In the genomic region with DNA sequence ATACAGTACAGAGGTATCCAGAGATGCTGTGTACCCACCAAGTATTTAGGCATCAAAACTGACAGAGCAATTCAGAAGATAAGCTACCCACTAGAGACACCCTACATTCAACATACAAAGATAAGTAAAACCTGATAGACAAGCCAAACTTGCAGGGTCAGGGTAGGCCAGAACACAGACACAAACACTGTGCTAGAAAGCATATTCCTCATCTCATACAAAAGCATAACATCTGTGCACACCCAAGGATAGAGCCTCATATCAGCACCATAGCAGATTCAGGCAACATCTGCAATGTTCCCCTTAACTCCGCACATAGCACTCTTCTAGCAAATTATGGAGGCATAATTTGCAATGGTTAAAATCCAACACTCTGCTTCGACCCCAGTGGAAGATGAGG, we compare ENCODE assay signal across 17 mouse cellular contexts. TPM values are rescaled to one million over a fixed set of nuclear protein-coding genes. Genes with fewer than 3 reads are reported as not detected.
"Had no signal": no experiment of that assay in that cellular context is flagged by ENCODE, and none has a peak within 500 bp of the region (broad histone marks: within the 10 kb centered on the region; RNA-seq: fewer than 3 reads in every experiment).

No protein-coding gene starts in this region.

- H3K4me2 ChIP-seq: intestine, embryonic 15.5 days; kidney, embryonic 15.5 days; limb, embryonic 12.5 days; limb, embryonic 15.5 days; liver, embryonic 11.5 days; midbrain, embryonic 11.5 days had no signal

- H3K27ac ChIP-seq: intestine, embryonic 15.5 days; kidney, embryonic 15.5 days; limb, embryonic 12.5 days; limb, embryonic 15.5 days; liver, embryonic 14.5 days had no signal

- H3K9ac ChIP-seq: intestine, embryonic 15.5 days; kidney, embryonic 15.5 days; limb, embryonic 12.5 days; limb, embryonic 15.5 days; liver, embryonic 14.5 days; liver, postnatal 0 days had no signal

- ATAC-seq: intestine, embryonic 15.5 days; liver, postnatal 0 days had no signal

- H3K9me3 ChIP-seq: intestine, embryonic 15.5 days; kidney, embryonic 15.5 days; limb, embryonic 12.5 days; limb, embryonic 15.5 days had no signal

- H3K4me1 ChIP-seq: intestine, embryonic 15.5 days; kidney, embryonic 15.5 days; limb, embryonic 12.5 days; limb, embryonic 15.5 days had no signal

- H3K36me3 ChIP-seq: intestine, embryonic 15.5 days; kidney, embryonic 15.5 days; limb, embryonic 12.5 days; limb, embryonic 15.5 days had no signal

- DNase-seq: kidney, adult 11 months; kidney, adult 8-10 months; kidney, postnatal 10 days; kidney, postnatal 36 days; left cerebral cortex, postnatal 4 days; liver, postnatal 0 days; midbrain, embryonic 14.5 days had no signal

- H3K4me3 ChIP-seq: intestine, embryonic 15.5 days; kidney, embryonic 15.5 days; limb, embryonic 12.5 days; limb, embryonic 15.5 days had no signal

- H3K27me3 ChIP-seq: intestine, embryonic 15.5 days; kidney, embryonic 15.5 days; limb, embryonic 12.5 days; limb, embryonic 15.5 days had no signal

RNA-seq across cellular contexts. Expression of a gene that starts 23.8 kb away (rescaled TPM):
- total RNA-seq: megakaryocyte progenitor cell, adult 5-6 weeks; megakaryocyte-erythroid progenitor cell, adult 5-6 weeks had no signal
- polyA plus RNA-seq: testis, adult 2 months had no signal
